Mouse (Mus musculus) gastrocnemius, postnatal 36 days (tissue): ENCODE measurements around the gene Txnip. TPM values are rescaled to one million over a fixed set of nuclear protein-coding genes. Genes with fewer than 3 reads are reported as not detected.

Experiments
- DNase-seq, 2 experiments: peaks; one replicate each; pipeline ENCODE4 v3.0.0; 2022
- intact Hi-C: fragments of 180-260 bp; cut with DNase I; formaldehyde crosslinking; loops from one replicate; pipeline ENCODE4 v1.15.1; 2025
- total RNA-seq, 2 experiments: library from RNA; stranded (reverse); gene quantifications; 2 replicates each; pipeline ENCODE4 v1.2.3; 2021

Gene Txnip
- total RNA-seq, 2 experiments from 2014 or later, result 572 to 620 TPM

GRCm38 (mm10) chr3:96581141-96581540 is 23.4 kb downstream of the Txnip start:
- intact Hi-C loops, result loop anchor here (5.0 kb wide), 1 partner anchor 56 kb away; the partner anchor contains the start of genes Gm42957 and Pex11b
- DNase-seq, result no peak

GRCm38 (mm10) chr3:96581771-96582515 is 24.2 kb downstream of the Txnip start:
- DNase-seq, result no peak
- intact Hi-C loops, result loop anchor here (5.0 kb wide), 1 partner anchor 55 kb away; the partner anchor contains the start of genes Gm42957 and Pex11b

GRCm38 (mm10) chr3:96583386-96583785 is 25.6 kb downstream of the Txnip start:
- intact Hi-C loops, result loop anchor here (5.0 kb wide), 1 partner anchor 54 kb away; the partner anchor contains the start of genes Gm42957 and Pex11b
- no peak for DNase-seq

- no peak for DNase-seq
- intact Hi-C loops, result no loop called here
Observed at GRCm38 (mm10) chr3:96590657-96591056, 32.9 kb downstream of the Txnip start.

- intact Hi-C loops, result no loop called here
- DNase-seq, result no peak
Observed at GRCm38 (mm10) chr3:96593374-96593773, 35.6 kb downstream of the Txnip start.

GRCm38 (mm10) chr3:96593790-96594560 is 36.2 kb downstream of the Txnip start, which contains the start of gene Polr3gl:
Gene Polr3gl (minus strand): TSS chr3:96594181.
- intact Hi-C loops, result no loop called here

GRCm38 (mm10) chr3:96594851-96595250 is 37.1 kb downstream of the Txnip start:
- DNase-seq, result no peak
- intact Hi-C loops, result loop anchor here (5.0 kb wide), 1 partner anchor 42 kb away; the partner anchor contains the start of genes Gm42957 and Pex11b

More at GRCm38 (mm10) chr3:96593790-96594560, 36.2 kb downstream of the Txnip start, which contains the start of gene Polr3gl:
- peak; percentile 90 to 92 for DNase-seq

- intact Hi-C loops, result loop anchor here (5.0 kb wide), 1 partner anchor 42 kb away; the partner anchor contains the start of genes Gm42957 and Pex11b
- DNase-seq, result no peak
Observed at GRCm38 (mm10) chr3:96595661-96596060, 37.9 kb downstream of the Txnip start.

GRCm38 (mm10) chr3:96596228-96596707 is 38.5 kb downstream of the Txnip start, which contains the start of gene Ankrd34a:
Gene Ankrd34a (plus strand): TSS chr3:96596636.
- DNase-seq, result peak in 1 of 2 experiments; percentile 43
- intact Hi-C loops, result loop anchor here (5.0 kb wide), 1 partner anchor 41 kb away; the partner anchor contains the start of genes Gm42957 and Pex11b

GRCm38 (mm10) chr3:96596855-96597254 is 39.1 kb downstream of the Txnip start:
- intact Hi-C loops, result loop anchor here (5.0 kb wide), 1 partner anchor 40 kb away; the partner anchor contains the start of genes Gm42957 and Pex11b
- no peak for DNase-seq

- intact Hi-C loops, result loop anchor here (5.0 kb wide), 1 partner anchor 40 kb away; the partner anchor contains the start of genes Gm42957 and Pex11b
- no peak for DNase-seq
Observed at GRCm38 (mm10) chr3:96597435-96597891, 39.7 kb downstream of the Txnip start.

- intact Hi-C loops, result loop anchor here (5.0 kb wide), 1 partner anchor 39 kb away; the partner anchor contains the start of genes Gm42957 and Pex11b
- DNase-seq, result peak; percentile 64 to 66
Observed at GRCm38 (mm10) chr3:96598156-96599068, 40.7 kb downstream of the Txnip start.

- DNase-seq, result no peak
- intact Hi-C loops, result loop anchor here (5.0 kb wide), 1 partner anchor 38 kb away; the partner anchor contains the start of genes Gm42957 and Pex11b
Observed at GRCm38 (mm10) chr3:96599069-96599393, 41.3 kb downstream of the Txnip start.

GRCm38 (mm10) chr3:96599411-96599810 is 41.7 kb downstream of the Txnip start:
- intact Hi-C loops, result loop anchor here (5.0 kb wide), 1 partner anchor 38 kb away; the partner anchor contains the start of genes Gm42957 and Pex11b
- DNase-seq, result no peak

GRCm38 (mm10) chr3:96600639-96601250 is 43.0 kb downstream of the Txnip start, which contains the start of gene Lix1l:
Gene Lix1l (plus strand): TSS chr3:96601149.
- DNase-seq, result peak; percentile 90 to 93
- intact Hi-C loops, result no loop called here

- peak; percentile 54 to 69 for DNase-seq
- intact Hi-C loops, result no loop called here
Observed at GRCm38 (mm10) chr3:96601251-96601787, 43.6 kb downstream of the Txnip start.

- intact Hi-C loops, result no loop called here
Observed at GRCm38 (mm10) chr3:96601941-96602703, 44.4 kb downstream of the Txnip start.

GRCm38 (mm10) chr3:96602704-96603084 is 44.9 kb downstream of the Txnip start:
- no peak for DNase-seq
- intact Hi-C loops, result no loop called here

More at GRCm38 (mm10) chr3:96601941-96602703, 44.4 kb downstream of the Txnip start:
- DNase-seq, result no peak
